Mouse (Mus musculus) CH12.LX (cell line): ENCODE results near the gene Znrf4. TPM values are rescaled to one million over a fixed set of nuclear protein-coding genes. Genes with fewer than 3 reads are reported as not detected.

ENCODE experiments used
- DNase-seq: peaks from one replicate; pipeline ENCODE4 v3.0.0-alpha.2; 2013; ENCODE audit errors: extremely low read depth
- H3K27ac ChIP-seq: 2 replicates; pipeline ENCODE4 v1.5.1; 2012; ENCODE audit warnings: low read depth, mild to moderate bottlenecking, control low read depth, moderate library complexity; ENCODE audit not compliant: insufficient read depth
- H3K27me3 ChIP-seq: replicated peaks from 2 replicates; pipeline ENCODE3; 2012; ENCODE audit warnings: inconsistent platforms
- H3K36me3 ChIP-seq, 2 experiments: replicated peaks in 1 of 2; 2 replicates each; pipeline versions ENCODE3 to v1.6.1; 2012; ENCODE audit warnings: inconsistent platforms in 1 of 2, low read length in 1 of 2, mild to moderate bottlenecking in 1 of 2, mixed read lengths in 1 of 2, moderate library complexity in 1 of 2; ENCODE audit not compliant: control insufficient read depth in 1 of 2, insufficient read depth in 1 of 2
- H3K4me1 ChIP-seq, 2 experiments: 2 replicates each; pipeline ENCODE4 v1.6.1; 2012; ENCODE audit warnings: inconsistent platforms in 1 of 2, moderate library complexity in 1 of 2; ENCODE audit not compliant: insufficient read depth in 2 of 2, control insufficient read depth in 1 of 2
- H3K4me2 ChIP-seq: 2 replicates; pipeline ENCODE4 v1.6.1; 2012; ENCODE audit warnings: low read depth, mild to moderate bottlenecking, control low read depth; ENCODE audit not compliant: poor library complexity, insufficient read depth, severe bottlenecking
- H3K4me3 ChIP-seq, 3 experiments: fragments of 150-350 bp in 1 of 3; sonication (generic) in 1 of 3; replicated peaks in 1 of 3; 2 replicates each; pipeline versions ENCODE3 to v1.5.1; 2011 to 2012; ENCODE audit warnings: low read depth in 2 of 3, low read length in 2 of 3, mild to moderate bottlenecking in 2 of 3, moderate library complexity in 2 of 3, control low read depth in 1 of 3, improper control_type of control experiment in 1 of 3, inconsistent platforms in 1 of 3, mixed read lengths in 1 of 3; ENCODE audit not compliant: poor library complexity in 1 of 3
- H3K79me2 ChIP-seq: replicated peaks from 2 replicates; pipeline ENCODE4 v1.6.1; 2012; ENCODE audit warnings: mild to moderate bottlenecking, moderate library complexity; ENCODE audit not compliant: control insufficient read depth, poor library complexity, insufficient read depth, severe bottlenecking; ENCODE audit errors: extremely low read depth
- H3K9ac ChIP-seq: 2 replicates; pipeline ENCODE4 v1.6.1; 2012; ENCODE audit warnings: low read depth, mild to moderate bottlenecking, control low read depth, moderate library complexity; ENCODE audit not compliant: insufficient read depth
- H3K9me3 ChIP-seq: replicated peaks from 2 replicates; pipeline ENCODE3; 2012; ENCODE audit warnings: low read length, inconsistent platforms, mixed read lengths
- BHLHE40 ChIP-seq: IDR thresholded peaks from 2 replicates; pipeline ENCODE4 v1.6.1; 2011; ENCODE audit warnings: mild to moderate bottlenecking, low read depth, low read length, improper control_type of control experiment
- CHD1 ChIP-seq: IDR thresholded peaks from 2 replicates; pipeline ENCODE4 v1.6.1; 2012; ENCODE audit warnings: low read depth, low read length, improper control_type of control experiment, inconsistent platforms
- CHD2 ChIP-seq: IDR thresholded peaks from 2 replicates; pipeline ENCODE4 v1.6.1; 2011; ENCODE audit warnings: low read length, improper control_type of control experiment
- CTCF ChIP-seq, 2 experiments: IDR thresholded peaks in 1 of 2; conservative IDR thresholded peaks in 1 of 2; 2 replicates each; pipeline ENCODE4 v1.5.1; 2011 to 2012; ENCODE audit warnings: low read depth in 2 of 2, low read length in 2 of 2, improper control_type of control experiment in 1 of 2, inconsistent platforms in 1 of 2, mild to moderate bottlenecking in 1 of 2, moderate library complexity in 1 of 2
- E2F4 ChIP-seq: IDR thresholded peaks from 2 replicates; pipeline ENCODE4 v1.6.1; 2011; ENCODE audit warnings: low read depth, low read length, improper control_type of control experiment; ENCODE audit not compliant: insufficient replicate concordance
- ELF1 ChIP-seq: IDR thresholded peaks from 2 replicates; pipeline ENCODE4 v1.6.1; 2014; ENCODE audit warnings: low read depth, mild to moderate bottlenecking, inconsistent platforms, low read length, improper control_type of control experiment
- ETS1 ChIP-seq: conservative IDR thresholded peaks from 2 replicates; pipeline ENCODE4 v1.6.1; 2012; ENCODE audit warnings: low read depth, mild to moderate bottlenecking, inconsistent platforms, low read length, improper control_type of control experiment, moderate library complexity
- GABPA ChIP-seq: IDR thresholded peaks from 2 replicates; pipeline ENCODE4 v1.6.1; 2012; ENCODE audit warnings: low read depth, low read length, improper control_type of control experiment, inconsistent platforms; ENCODE audit not compliant: insufficient replicate concordance
- HCFC1 ChIP-seq: IDR thresholded peaks from 2 replicates; pipeline ENCODE4 v1.6.1; 2012; ENCODE audit warnings: low read depth, mild to moderate bottlenecking, inconsistent platforms, low read length, improper control_type of control experiment
- IRF4 ChIP-seq: IDR thresholded peaks from 2 replicates; pipeline ENCODE4 v1.6.1; 2014; ENCODE audit warnings: low read depth, mild to moderate bottlenecking, inconsistent platforms, low read length, improper control_type of control experiment
- JUND ChIP-seq: conservative IDR thresholded peaks from 2 replicates; pipeline ENCODE4 v1.6.1; 2011; ENCODE audit warnings: low read depth, low read length, improper control_type of control experiment
- KAT2A ChIP-seq: IDR thresholded peaks from 2 replicates; pipeline ENCODE4 v1.6.1; 2012; ENCODE audit warnings: low read length, improper control_type of control experiment, inconsistent platforms; ENCODE audit not compliant: insufficient replicate concordance
- MAFK ChIP-seq: IDR thresholded peaks from 2 replicates; pipeline ENCODE4 v1.6.1; 2011; ENCODE audit warnings: low read length, improper control_type of control experiment; ENCODE audit not compliant: insufficient replicate concordance
- MAX ChIP-seq: IDR thresholded peaks from 2 replicates; pipeline ENCODE4 v1.6.1; 2011; ENCODE audit warnings: low read length, improper control_type of control experiment
- MAZ ChIP-seq: IDR thresholded peaks from 2 replicates; pipeline ENCODE4 v1.6.1; 2012; ENCODE audit warnings: low read depth, mild to moderate bottlenecking, inconsistent platforms, low read length, improper control_type of control experiment, moderate library complexity
- MEF2A ChIP-seq: IDR thresholded peaks from 2 replicates; pipeline ENCODE4 v1.6.1; 2014; ENCODE audit warnings: low read depth, mild to moderate bottlenecking, inconsistent platforms, low read length, improper control_type of control experiment, borderline replicate concordance
- MXI1 ChIP-seq: IDR thresholded peaks from 2 replicates; pipeline ENCODE4 v1.6.1; 2011; ENCODE audit warnings: mild to moderate bottlenecking, low read depth, low read length, improper control_type of control experiment
- MYC ChIP-seq: IDR thresholded peaks from 2 replicates; pipeline ENCODE4 v1.6.1; 2011; ENCODE audit warnings: low read depth, mild to moderate bottlenecking, improper control_type of control experiment, low read length
- NELFE ChIP-seq: IDR thresholded peaks from 2 replicates; pipeline ENCODE4 v1.6.1; 2011; ENCODE audit warnings: low read depth, low read length, improper control_type of control experiment
- PAX5 ChIP-seq: IDR thresholded peaks from 2 replicates; pipeline ENCODE4 v1.6.1; 2012; ENCODE audit warnings: low read length, inconsistent platforms, mixed read lengths
- POLR2AphosphoS2 ChIP-seq: IDR thresholded peaks from 2 replicates; pipeline ENCODE4 v1.6.1; 2011; ENCODE audit warnings: low read depth, low read length, improper control_type of control experiment
- SIN3A ChIP-seq: IDR thresholded peaks from 2 replicates; pipeline ENCODE4 v1.6.1; 2012; ENCODE audit warnings: low read length, improper control_type of control experiment, inconsistent platforms
- SMC3 ChIP-seq: IDR thresholded peaks from 2 replicates; pipeline ENCODE4 v1.6.1; 2011; ENCODE audit warnings: low read depth, low read length, improper control_type of control experiment
- TBP ChIP-seq: conservative IDR thresholded peaks from 2 replicates; pipeline ENCODE4 v1.6.1; 2011; ENCODE audit warnings: low read depth, low read length, improper control_type of control experiment
- TCF12 ChIP-seq: IDR thresholded peaks from 2 replicates; pipeline ENCODE4 v1.6.1; 2014; ENCODE audit warnings: low read depth, mild to moderate bottlenecking, inconsistent platforms, low read length, improper control_type of control experiment
- USF2 ChIP-seq: conservative IDR thresholded peaks from 2 replicates; pipeline ENCODE4 v1.6.1; 2011; ENCODE audit warnings: low read depth, low read length, improper control_type of control experiment
- ZKSCAN1 ChIP-seq: IDR thresholded peaks from 2 replicates; pipeline ENCODE4 v1.6.1; 2012; ENCODE audit warnings: low read depth, inconsistent platforms, low read length, improper control_type of control experiment, borderline replicate concordance
- ZMIZ1 ChIP-seq: IDR thresholded peaks from 2 replicates; pipeline ENCODE4 v1.6.1; 2012; ENCODE audit warnings: low read depth, mild to moderate bottlenecking, inconsistent platforms, low read length, improper control_type of control experiment
- dilution Hi-C: fragments of 300-500 bp; cut with MboI; formaldehyde crosslinking; loops from 2 replicates; pipeline ENCODE4 v1.14.3; 2020; ENCODE audit warnings: low sequenced_read_pairs; ENCODE audit not compliant: extremely low pct_unique_long_range_greater_than_20kb, extremely low pct_ligation_motif_present
- in situ Hi-C: fragments of 300-500 bp; cut with MboI; formaldehyde crosslinking; loops from 3 replicates; pipeline ENCODE4 v1.14.3; 2019; ENCODE audit warnings: low sequenced_read_pairs, low pct_ligation_motif_present, low pct_unique_long_range_greater_than_20kb, mixed read lengths
- polyA plus RNA-seq: library from polyadenylated mRNA; unstranded; fragments of >175 nt; gene quantifications from 2 replicates; pipeline ENCODE4 v1.2.1, GENCODE M21; 2012; ENCODE audit warnings: low read depth; ENCODE audit not compliant: insufficient read length
- total RNA-seq, 2 experiments: library from RNA; depleted of rRNA; stranded (reverse); fragments of 300-350 nt in 1 of 2; fragments of >200 nt in 1 of 2; gene quantifications; 2 replicates each; pipeline ENCODE4 v1.2.3; 2012 to 2014

The Znrf4 gene
- total and polyA plus RNA-seq, 3 experiments, result not detected

- in situ Hi-C loops, result no loop called here
- H3K4me3 ChIP-seq, result no peak overlapping the region
- H3K4me1 ChIP-seq, result peaks cover 0 to 10% of the 10 kb centered on the region in 2 experiments; a peak in 3 of 4 replicates
- peaks cover 0 to 31% of the 10 kb centered on the region in 2 experiments for H3K36me3 ChIP-seq
- peaks cover 23% of the 10 kb centered on the region for H3K9me3 ChIP-seq
- TF ChIP-seq PAX5, result no peak
- TF ChIP-seq E2F4, result no peak
- no peak for TF ChIP-seq MAX
- no peak for TF ChIP-seq ELF1
- no peak for TF ChIP-seq KAT2A
- no peak for TF ChIP-seq NELFE
- no peak for TF ChIP-seq CHD1
- TF ChIP-seq MAZ, result no peak
- TF ChIP-seq JUND, result no peak
- no peak for TF ChIP-seq SMC3
- no peak for TF ChIP-seq ETS1
- TF ChIP-seq ZMIZ1, result no peak
- TF ChIP-seq GABPA, result no peak
- no peak for TF ChIP-seq BHLHE40
- no peak for TF ChIP-seq MAFK
- no peak for TF ChIP-seq HCFC1
- TF ChIP-seq MEF2A, result no peak
- TF ChIP-seq ZKSCAN1, result no peak
- no peak for TF ChIP-seq MYC
- no peak for TF ChIP-seq USF2
- dilution Hi-C loops, result no loop called here
- no peak overlapping the region for H3K4me2 ChIP-seq
- DNase-seq, result no peak
- H3K27me3 ChIP-seq, result no peaks in the 10 kb centered on the region
- H3K9ac ChIP-seq, result no peak overlapping the region
- peaks cover 4% of the 10 kb centered on the region; the same call in 1 of the 2 replicates for H3K79me2 ChIP-seq
- no peak overlapping the region for H3K27ac ChIP-seq
Measured at GRCm38 (mm10) chr17:56470571-56470970, 41.7 kb downstream of the Znrf4 start.

- in situ Hi-C loops, result no loop called here
- TF ChIP-seq ZKSCAN1 (no peak), IRF4 (no peak), GABPA (no peak), CTCF (conservative IDR thresholded peaks at IDR 0.05 in 1 of 2, IDR thresholded peaks at IDR 0.05 in 1 of 2; ENCODE audit: low read depth in 2 of 2, low read length in 2 of 2) (no peak), PAX5 (no peak), POLR2AphosphoS2 (no peak), MXI1 (no peak), CHD2 (no peak), NELFE (no peak), E2F4 (no peak), MAFK (no peak), MAZ (no peak), TBP (no peak), JUND (no peak), ZMIZ1 (no peak), TCF12 (no peak), SIN3A (no peak)
- H3K27me3 ChIP-seq, result peaks cover under 1% of the 10 kb centered on the region
- H3K4me3 ChIP-seq, result no peak overlapping the region
- dilution Hi-C loops, result no loop called here
- peaks cover 0 to 6% of the 10 kb centered on the region in 2 experiments; a peak in 3 of 4 replicates for H3K4me1 ChIP-seq
- no peak for DNase-seq
- peaks cover 22% of the 10 kb centered on the region for H3K9me3 ChIP-seq
- no peak overlapping the region for H3K27ac ChIP-seq
- no peak overlapping the region for H3K9ac ChIP-seq
- no peak overlapping the region for H3K4me2 ChIP-seq
- peaks cover 1% of the 10 kb centered on the region for H3K79me2 ChIP-seq
- H3K36me3 ChIP-seq, result peaks cover 0 to 36% of the 10 kb centered on the region in 2 experiments
Measured at GRCm38 (mm10) chr17:56470001-56470436, 42.2 kb downstream of the Znrf4 start.
